ENCODE assay signal across 7 mouse cellular contexts in genomic region chr11:32363610-32364220, GRCm38 (mm10). TPM values are rescaled to one million over a fixed set of nuclear protein-coding genes. Genes with fewer than 3 reads are reported as not detected.
A peak's percentile ranks its signal among the peaks of the same experiment; 100 is the strongest.
DNase-seq lines count a peak whose midpoint lies in the region; ATAC-seq and TF ChIP-seq lines count a peak whose summit lies in the region.

No protein-coding gene starts in this region.

- TF ChIP-seq POLR2A in brain, embryonic 14.5 days (IDR thresholded peaks at IDR 0.05; ENCODE audit: borderline replicate concordance, extremely low read depth, insufficient read depth, insufficient read length, poor library complexity, severe bottlenecking), result no peak

- H3K36me3 ChIP-seq in embryonic facial prominence, embryonic 13.5 days, result peaks cover 6% of the 10 kb centered on the region; the same call in 1 of the 2 replicates

- peak overlapping the region; percentile 67 for H3K27ac ChIP-seq in embryonic facial prominence, embryonic 13.5 days

- H3K4me3 ChIP-seq in embryonic facial prominence, embryonic 13.5 days, result no peak overlapping the region

- 58% methylated on average over 3 of the region's 3 CpGs for WGBS in embryonic facial prominence, embryonic 13.5 days

- peaks cover 44% of the 10 kb centered on the region for H3K4me1 ChIP-seq in embryonic facial prominence, embryonic 13.5 days

- ATAC-seq in embryonic facial prominence, embryonic 13.5 days (ENCODE audit: insufficient number of reproducible peaks, insufficient read depth, low FRiP score, low TSS enrichment, low read depth), result 0 out of 2 replicates have a peak, but pooled peaks have one; percentile 60

- H3K9me3 ChIP-seq in embryonic facial prominence, embryonic 13.5 days, result no peaks in the 10 kb centered on the region

- no peaks in the 10 kb centered on the region for H3K27me3 ChIP-seq in embryonic facial prominence, embryonic 13.5 days

- DNase-seq in layer of hippocampus, postnatal 10 days (ENCODE audit: low spot score in 2 of 2), result peak; percentile 70 to 80
- no peak for DNase-seq in layer of hippocampus, adult 11-12 months (ENCODE audit: low spot score)
- DNase-seq in brain, embryonic 14.5 days (ENCODE audit: low read depth), result peak; percentile 90
- DNase-seq in kidney, postnatal 10 days, result peak; percentile 60
- peak; percentile 74 for DNase-seq in right cerebral cortex, postnatal 4 days
- no peak for DNase-seq in urinary bladder, postnatal 14 days (ENCODE audit: low spot score)

- no peak overlapping the region for H3K4me2 ChIP-seq in embryonic facial prominence, embryonic 13.5 days

- TF ChIP-seq CTCF in brain, embryonic 14.5 days (IDR thresholded peaks at IDR 0.05; ENCODE audit: borderline replicate concordance, extremely low read depth, insufficient read depth, insufficient read length), result no peak

- H3K9ac ChIP-seq in embryonic facial prominence, embryonic 13.5 days, result no peak overlapping the region

RNA-seq across cellular contexts. Expression of gene Sh3pxd2b, which starts 16.1 kb away (rescaled TPM):
- total RNA-seq in layer of hippocampus, postnatal 10 days (2021), result 10 to 100 TPM; 28.3 to 28.5 TPM
- polyA plus RNA-seq in brain, embryonic 14.5 days (2012; rRNA removed), result 33.3 and 48.4 TPM in 2 replicates
- polyA plus RNA-seq in embryonic facial prominence, embryonic 13.5 days (2015; fragmentation: Nextera tagmentation; extraction: Ambion mirVana), result 29.4 and 30.1 TPM in 2 replicates

Comparison
In these comparisons a context has a peak if more than half of its experiments do, and no peak if none do; other contexts are left out.
1. DNase-seq: peak in layer of hippocampus, postnatal 10 days (2 of 2), brain, embryonic 14.5 days (single experiment), kidney, postnatal 10 days (single experiment) and right cerebral cortex, postnatal 4 days (single experiment); none in layer of hippocampus, adult 11-12 months (single experiment) and urinary bladder, postnatal 14 days (single experiment).